Mouse (Mus musculus): Measurements from ENCODE around the gene Gng7.

Gene Gng7

DNA sequence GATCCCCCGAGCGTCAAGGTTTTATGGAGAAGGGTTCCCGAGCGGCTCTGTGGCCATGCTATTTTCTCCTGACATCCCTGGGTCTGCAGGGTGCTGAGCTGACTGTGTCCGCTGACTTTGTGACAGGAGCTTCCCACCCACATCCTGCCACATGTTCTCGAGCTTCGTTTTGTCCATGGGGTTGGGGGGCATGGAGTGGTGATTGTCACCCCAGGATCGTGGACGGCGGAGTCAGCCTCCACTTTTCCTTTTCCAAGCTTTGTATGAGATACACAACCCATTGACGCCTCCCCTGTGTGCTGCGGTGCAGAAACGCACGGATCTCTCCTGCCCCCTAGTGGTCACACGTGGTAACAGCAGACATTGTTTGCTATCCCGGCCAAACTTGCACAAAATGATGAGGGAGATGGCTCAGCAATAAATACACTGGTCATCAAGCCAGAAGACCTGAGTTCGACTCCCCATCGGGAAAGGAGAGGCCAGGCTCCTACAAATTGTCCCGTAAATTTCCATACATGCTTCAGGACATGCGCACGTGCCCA, 19.6 kb downstream of the Gng7 start:
- in situ Hi-C loops (cut with MboI), result loop anchor here (5.0 to 10.0 kb wide), 2 partner anchors 68 to 250 kb away; partner anchors contain the start of gene Ap3d1

DNA sequence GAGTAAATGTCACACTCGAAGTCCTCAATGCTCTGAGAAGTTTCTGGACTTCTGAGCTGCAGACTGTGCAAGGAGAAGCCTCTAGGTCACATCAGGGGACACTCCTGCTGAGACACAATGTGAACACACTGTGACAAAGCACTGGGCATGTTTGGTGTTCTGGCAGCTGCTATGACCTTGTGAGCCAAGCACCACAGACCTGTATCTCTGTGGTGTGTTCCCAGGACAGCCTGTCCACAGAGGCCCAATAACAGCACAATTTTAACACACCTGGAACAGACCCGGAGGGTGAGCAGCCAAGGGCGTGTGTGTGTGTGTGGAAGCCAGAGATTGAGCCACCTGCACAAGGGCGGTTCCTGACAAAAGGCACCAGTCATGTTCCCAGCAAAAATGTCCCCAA, 20.1 kb downstream of the Gng7 start:
- in situ Hi-C loops (cut with MboI), result loop anchor here (5.0 to 10.0 kb wide), 2 partner anchors 67 to 250 kb away; partner anchors contain the start of gene Ap3d1

DNA sequence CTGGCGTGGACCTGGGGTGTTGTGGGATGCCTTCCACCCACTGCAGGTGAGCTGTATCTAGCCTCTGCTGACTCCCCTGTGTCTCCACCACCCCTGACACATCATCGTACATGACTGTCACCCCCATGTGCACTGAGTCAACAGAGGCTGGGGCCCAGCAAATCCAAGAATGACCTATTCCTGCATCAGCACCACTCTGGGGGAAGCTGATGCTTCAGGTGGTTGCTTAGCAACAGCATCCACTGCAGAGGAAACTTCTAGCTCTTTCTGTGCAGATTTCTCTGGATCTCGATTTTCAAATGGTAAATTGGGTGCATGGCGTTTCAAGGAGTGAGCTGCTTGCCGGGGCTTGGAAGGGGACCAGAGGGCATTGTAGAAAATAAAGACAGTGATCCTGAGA, 21.5 kb downstream of the Gng7 start:
- in situ Hi-C loops (cut with MboI), result loop anchor here (10.0 kb wide), 1 partner anchor 248 kb away; the partner anchor contains the start of gene Ap3d1

DNA sequence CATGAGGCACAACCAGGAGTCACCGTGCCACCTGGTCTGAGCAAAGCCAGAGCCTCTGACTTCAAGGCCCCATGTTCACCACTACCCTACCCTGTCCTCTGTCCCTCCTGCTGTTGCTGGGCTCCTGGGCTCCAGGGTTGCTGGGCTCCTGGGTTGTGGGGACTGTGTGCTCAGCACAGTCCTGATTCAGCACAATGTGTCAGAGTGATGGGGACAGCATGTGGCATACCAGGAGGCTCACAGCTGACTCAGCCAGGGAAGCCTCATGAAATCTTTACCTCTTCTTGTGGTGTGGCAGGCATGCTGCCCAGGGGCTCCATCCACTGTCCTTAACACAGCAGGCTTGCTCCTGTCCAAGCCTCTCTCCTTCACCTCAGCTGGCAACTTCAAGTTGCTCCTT, 22.8 kb downstream of the Gng7 start:
- in situ Hi-C loops (cut with MboI), result loop anchor here (10.0 kb wide), 1 partner anchor 247 kb away; the partner anchor contains the start of gene Ap3d1

DNA sequence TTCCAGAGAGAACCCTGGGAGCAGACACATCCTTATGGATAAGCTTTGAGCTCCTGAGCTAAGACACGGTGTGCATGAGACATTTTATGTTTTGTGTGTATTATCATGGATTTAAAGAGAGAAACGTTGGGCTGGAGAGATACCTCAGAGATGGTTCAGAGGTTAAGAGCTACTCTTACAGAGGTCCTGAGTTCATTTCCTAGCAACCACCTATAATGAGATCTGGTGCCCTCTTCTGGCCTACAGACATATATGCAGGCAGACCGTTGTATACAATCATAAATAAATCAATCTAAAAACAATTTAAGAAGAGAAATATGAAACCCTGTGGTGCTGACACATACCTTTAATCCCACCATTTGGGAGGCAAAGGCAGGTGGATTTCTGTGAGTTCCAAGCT, 23.7 kb downstream of the Gng7 start:
- in situ Hi-C loops (cut with MboI), result loop anchor here (10.0 kb wide), 1 partner anchor 246 kb away; the partner anchor contains the start of gene Ap3d1

DNA sequence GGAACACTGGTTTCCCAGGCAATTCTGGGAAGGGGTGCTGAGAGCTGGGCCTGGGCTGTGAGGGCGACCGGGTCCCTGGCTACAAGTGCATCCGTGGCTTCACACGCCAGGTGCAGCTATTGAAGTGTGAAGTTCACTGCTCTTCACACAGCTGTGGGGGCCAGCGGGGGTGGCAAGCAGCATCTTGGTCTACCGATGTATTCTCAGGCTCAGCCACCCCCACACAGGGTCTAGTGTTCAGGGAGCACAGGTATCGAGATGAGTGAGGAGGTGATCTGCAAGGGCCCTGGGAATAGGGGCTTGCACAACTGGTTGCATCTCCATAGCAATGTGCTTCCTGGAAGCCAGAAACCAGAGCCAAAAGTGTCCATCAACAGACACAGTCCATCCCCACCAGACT, 24.3 kb downstream of the Gng7 start:
- in situ Hi-C loops (cut with MboI), result loop anchor here (10.0 kb wide), 1 partner anchor 246 kb away; the partner anchor contains the start of gene Ap3d1

DNA sequence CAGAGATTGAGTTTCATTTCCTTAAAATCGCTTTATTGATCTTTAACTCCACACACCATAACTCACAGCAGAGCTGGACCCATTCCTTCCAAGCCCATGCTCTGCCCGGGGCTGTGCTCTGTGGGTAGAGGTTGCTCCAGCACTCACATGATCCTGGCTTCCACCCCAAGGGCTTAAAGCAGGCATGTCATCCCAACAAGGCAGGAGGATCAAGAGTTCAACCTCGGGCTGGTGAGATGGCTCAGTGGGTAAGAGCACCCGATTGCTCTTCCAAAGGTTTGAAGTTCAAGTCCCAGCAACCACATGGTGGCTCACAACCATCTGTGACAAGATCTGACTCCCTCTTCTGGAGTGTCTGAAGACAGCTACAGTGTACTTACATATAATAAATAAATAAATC, 24.9 kb downstream of the Gng7 start:
- in situ Hi-C loops (cut with MboI), result loop anchor here (10.0 kb wide), 1 partner anchor 245 kb away; the partner anchor contains the start of gene Ap3d1

DNA sequence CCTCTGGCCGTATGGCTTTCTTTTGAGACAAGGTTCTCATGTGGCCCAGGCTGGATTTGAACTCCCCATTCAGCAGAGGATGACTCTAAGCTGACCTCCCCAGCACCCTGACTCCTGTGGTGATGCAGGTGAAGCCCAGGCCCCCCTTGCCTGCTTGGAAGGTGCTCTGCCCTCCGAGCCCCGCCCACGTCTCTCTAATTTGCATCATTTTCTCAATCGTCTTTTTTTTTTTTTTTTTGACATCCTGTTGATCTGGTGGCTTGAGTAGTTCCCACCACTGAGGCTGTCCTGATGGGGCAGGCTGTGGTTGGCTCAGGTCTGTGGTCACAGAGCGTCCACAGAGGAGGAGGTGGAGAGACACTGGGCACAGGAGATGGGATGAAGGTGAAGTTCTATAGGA, 25.3 kb downstream of the Gng7 start:
- in situ Hi-C loops (cut with MboI), result no loop called here

DNA sequence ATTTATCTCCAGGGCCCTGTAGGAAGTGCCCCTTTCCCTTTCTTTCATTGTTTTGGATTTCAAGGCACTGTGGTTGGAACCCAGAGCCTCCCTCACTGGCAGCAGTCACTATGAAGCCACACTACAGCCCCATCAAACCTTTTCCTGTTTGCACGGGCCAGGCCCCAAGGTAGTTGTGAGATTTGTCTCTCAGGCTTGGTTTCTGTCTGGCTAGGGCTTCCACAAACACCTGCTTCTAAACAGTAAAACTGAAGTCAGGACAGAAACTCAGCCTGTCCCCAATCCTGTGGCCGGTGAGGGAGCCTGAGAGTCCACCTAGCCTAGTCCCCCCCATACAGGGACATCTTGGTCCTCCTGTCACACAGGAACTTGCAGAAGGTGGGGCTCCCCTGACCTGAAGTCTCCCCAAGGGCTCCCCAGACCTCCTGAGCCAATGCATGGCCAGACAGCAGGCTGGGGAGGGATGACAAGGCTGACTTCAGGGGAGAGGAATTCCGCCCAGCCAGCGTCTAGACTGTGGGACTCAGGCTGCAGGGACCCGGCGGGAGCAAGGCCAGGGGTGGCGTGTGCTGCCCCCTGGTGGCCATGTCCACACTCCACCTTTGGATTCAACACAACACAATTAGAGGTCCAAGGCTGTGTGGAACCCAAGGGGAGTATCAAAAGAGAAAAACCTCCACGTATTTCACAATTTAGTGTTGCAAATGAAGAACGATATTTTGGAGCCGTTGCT, 26.9 kb downstream of the Gng7 start:
- in situ Hi-C loops (cut with MboI), result no loop called here

DNA sequence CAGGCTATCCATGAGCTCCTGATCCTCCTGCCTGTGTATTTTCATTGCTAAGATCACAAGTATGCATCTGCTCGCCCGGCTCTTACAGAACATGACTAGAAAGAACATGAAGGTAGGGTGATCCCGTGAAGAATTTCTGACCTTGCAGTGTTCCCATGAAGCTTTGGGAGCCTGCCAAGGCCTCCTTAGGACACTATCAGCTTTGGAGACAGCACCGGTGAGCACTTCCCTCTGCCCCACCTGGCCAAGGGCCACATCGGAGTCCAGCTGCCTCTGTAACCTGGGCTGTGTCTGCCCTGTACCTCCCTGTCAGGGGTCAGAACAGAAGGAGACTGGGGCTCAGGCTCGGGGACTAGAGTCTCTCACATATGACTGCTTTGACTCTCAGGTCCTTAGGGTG, 28.0 kb downstream of the Gng7 start:
- in situ Hi-C loops (cut with MboI), result no loop called here

DNA sequence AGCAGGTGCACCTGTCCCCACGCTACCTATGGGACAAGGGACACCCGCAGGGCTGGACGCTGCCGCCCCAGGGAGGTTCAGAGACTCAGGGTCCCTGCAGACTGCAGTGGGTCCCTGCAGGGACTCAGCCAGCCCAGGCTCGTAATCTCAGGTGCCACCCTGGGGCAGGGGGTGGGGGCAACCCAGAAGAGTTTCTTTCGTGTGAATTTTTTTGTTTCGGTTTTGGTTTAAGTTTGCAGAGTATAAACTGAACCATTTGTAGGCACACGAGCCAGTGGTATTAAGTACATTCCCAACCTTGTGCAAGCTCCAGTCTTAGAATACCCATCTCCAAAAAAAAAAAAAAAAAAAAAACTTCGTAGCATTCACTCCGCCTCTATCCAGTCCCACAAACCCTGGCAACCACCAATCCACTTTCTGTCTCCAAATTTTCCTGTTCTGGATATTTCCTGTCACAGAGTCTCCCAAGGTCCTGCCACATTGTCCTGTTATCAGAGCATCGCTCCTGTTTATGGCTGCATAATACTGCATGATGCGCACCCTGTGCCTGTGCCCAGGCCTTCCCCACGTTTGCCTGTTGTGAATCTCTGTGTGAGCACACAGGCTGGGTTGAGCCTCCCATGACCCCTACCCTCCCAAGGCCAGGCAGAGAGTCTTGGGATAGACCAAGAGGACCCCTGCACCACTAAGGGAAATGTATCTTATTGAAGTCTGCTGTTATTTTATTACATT, 28.6 kb downstream of the Gng7 start:
- in situ Hi-C loops (cut with MboI), result no loop called here

DNA sequence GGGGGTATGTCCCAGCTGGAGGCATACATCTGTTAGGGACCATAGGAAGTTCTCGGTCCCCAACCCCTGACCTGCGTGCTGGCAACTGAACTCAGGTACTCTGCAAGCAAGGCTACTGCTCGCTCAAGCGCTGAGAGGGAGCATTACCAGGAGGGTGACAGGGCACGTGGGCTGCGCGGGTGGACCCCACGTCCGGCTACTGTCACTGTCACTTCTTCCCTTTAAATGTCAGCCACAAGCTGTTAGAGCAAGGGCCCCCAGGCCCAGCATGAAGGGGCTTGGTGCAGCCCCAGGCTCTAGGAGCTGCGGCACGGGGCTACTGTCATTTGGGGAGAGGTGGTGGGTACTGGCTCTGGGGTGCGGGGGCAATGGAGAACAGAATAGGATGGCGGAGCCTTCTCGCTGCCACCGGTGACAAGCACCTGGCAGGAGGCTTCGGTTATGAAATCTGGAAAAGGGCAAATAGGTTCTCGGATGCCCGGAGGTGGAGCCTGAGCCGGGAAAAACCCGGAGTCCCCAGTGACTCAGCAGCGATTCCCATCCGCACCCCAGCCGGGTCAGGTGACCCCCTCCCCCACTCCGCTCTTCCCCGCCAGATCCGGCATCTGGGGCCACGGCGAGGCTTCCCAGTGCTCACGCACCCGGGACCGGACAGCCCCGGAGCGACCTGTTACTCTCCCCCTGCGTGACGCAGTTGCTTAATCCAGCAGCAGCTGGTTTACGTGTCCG, 29.3 kb downstream of the Gng7 start:
- in situ Hi-C loops (cut with MboI), result no loop called here

DNA sequence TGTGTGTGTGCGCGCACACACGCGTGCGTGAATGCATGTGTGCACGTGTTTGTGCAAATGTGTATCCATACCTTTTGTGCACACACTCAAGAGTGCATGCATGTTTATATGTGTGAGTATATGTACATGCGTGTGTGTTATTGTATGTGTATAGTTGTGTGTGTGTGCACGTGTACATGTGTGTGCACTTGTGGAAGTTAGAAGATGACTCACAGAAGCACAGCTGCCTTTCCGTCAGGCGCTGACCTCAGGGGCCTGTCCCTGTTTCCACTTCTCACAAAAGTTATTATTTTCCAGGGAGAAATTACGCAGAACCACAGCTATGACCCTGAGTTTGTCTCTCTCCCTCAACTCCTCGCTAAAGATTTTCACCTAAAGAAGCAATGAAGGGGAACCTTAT, 30.5 kb downstream of the Gng7 start:
- in situ Hi-C loops (cut with MboI), result no loop called here

DNA sequence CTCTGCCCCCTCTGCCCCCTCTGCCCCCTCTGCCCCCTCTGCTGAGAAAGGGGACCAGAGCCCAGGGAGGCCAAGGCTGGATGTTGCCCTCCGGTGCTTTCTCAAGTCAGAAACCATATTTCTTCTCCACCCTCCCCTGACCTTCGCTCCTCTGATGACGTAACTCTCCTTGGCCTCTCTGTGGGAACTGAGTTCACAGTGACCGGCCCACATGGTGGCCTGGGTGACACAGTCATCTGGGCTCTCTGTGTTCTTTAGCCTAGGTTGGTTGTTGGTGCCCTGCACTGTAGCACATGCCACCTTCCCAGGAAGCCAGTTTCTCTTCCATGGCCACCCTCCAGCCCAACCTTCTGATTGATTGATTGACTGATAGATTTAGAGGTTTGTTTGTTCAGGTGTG, 32.4 kb downstream of the Gng7 start:
- in situ Hi-C loops (cut with MboI), result no loop called here

DNA sequence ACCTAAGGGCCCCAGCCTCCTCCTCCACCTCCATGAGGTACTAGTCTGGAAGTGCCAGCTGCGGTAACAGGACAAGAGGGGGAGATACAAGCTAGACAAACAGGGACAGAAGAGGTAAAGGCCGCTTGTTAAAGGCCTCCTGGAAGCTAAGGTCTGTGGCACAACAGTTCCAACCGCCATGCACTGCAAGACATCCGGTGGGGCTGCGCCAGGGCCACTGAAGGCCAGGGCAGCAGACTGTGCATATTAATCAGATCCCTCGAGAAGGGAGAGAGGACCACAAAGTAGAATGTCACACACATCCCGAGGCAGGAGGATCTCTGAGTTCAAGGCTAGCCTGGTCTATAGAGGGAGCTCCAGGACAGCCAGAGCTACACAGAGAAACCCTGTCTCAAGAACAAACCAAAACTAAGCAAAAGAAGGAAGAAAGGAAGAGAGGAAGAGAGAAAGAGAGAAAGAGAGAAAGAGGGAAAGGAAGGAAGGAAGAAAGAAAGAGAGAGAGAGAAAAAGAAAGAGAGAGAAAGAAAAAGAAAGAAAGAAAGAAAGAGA, 33.1 kb downstream of the Gng7 start:
- in situ Hi-C loops (cut with MboI), result no loop called here

DNA sequence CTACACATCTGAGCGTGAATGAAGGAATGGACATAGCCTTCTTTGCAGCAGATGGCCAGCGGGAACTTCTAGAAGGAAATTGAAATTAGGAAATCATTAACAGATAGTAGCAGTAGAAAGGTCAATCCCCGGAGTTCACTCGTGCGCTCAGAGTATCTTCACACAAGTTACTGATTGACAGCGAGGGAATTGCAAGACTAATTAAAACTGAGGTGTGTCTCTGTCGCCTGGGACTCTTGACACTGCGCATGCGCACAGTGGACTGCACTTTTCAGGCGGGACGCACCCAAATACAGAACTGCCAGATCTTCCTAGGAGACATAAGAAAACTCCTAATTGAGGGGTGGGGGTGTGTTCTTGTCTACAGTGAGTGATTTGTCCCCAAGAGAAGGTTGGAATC, 39.3 kb downstream of the Gng7 start:
- in situ Hi-C loops (cut with MboI), result no loop called here

DNA sequence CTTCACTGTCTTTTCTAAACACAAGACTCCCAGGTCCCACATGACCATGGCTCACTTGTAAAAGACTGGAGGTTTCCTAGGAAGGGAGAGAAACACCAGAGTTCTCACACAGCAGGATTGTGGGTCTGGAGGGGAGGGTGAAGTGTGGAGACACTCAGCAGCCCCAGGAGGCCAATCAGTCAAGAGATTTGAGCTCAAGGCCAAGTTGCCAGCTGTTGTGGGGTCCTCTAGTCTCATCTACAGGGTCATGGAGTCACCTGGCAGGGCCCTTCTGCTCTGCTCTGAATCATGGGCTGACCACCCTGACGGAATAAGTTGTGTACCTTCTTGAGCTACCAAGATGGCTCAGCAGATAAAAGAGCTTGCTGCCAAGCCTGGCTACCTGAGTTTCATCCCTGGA, 41.0 kb downstream of the Gng7 start:
- in situ Hi-C loops (cut with MboI), result no loop called here

DNA sequence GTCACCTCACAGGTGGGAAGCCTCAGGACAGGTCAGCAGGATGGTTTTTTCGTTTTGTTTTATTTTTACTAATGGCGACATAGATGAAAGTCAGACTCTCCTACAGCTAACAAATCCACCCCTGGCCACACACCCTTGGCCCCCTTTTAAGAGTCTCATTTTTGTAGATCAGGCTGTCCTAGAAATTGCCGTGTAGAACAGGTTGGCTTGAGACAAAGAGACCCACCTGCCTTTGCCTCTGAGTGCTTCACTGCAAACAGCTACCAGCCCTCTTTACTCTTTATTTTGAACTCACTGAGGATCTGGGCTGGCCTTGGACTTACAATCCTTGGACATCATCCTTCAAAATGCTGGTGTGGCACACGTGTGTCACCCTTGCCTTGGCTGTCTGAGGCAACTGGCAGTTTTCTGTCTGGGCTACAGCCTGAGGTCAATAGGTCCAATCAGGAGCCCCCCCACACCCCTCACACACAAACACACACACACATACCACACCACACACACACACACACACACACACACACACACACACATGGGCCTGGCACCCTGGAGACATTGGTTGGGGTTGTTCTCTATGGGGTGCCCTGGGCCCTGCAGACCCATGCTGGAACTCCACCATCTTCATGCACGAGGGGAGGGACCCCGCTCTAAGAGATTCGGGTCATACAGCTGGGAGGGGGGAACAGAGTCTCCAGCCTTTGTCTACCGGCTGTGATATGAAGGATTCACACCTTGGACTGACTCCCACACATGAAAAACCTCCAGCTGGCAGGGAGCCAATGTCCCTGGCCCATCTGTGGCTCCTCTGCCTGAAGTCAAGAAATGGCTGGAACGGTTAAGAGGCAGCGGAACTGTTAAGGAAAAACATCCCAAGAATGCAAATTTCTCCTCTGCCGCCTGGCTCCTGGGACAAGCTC, 42.4 kb downstream of the Gng7 start:
- in situ Hi-C loops (cut with MboI), result no loop called here

DNA sequence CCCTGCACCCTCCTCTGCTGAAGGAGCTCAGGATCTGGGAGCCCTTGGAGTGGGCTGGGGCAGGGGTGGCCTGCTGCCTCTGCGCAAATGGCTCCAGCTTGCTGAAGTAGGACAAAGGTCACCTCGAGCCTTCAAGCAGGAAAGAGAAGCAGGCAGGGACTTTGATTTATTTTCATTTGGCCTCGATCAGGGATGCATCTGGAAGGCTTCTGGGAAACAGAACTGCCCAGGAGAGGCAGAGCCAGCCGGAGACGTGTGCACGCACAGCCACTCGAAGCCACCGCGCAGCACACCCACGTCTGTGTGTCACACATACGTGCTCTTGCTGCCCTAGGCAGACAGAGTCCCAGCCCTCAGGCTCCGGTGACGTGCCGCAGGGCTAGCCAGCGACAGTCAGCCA, 43.2 kb downstream of the Gng7 start:
- in situ Hi-C loops (cut with MboI), result no loop called here

DNA sequence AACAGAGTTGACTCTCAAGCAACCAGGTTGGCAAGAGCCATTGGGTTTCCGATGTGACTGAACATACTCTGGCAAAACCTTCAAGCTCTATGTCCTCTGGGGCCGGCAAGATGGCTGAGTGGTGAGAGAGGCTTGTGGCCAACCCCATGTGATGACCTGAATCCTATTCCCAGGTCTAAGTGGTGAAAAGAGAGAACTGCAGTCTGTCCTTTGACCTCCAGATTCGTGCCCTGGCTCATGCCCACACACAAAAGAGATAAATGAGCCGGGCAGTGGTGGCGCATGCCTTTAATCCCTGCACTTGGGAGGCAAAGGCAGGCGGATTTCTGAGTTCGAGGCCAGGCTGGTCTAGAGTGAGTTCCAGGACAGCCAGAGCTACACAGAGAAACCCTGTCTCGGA, 44.6 kb downstream of the Gng7 start:
- in situ Hi-C loops (cut with MboI), result no loop called here

DNA sequence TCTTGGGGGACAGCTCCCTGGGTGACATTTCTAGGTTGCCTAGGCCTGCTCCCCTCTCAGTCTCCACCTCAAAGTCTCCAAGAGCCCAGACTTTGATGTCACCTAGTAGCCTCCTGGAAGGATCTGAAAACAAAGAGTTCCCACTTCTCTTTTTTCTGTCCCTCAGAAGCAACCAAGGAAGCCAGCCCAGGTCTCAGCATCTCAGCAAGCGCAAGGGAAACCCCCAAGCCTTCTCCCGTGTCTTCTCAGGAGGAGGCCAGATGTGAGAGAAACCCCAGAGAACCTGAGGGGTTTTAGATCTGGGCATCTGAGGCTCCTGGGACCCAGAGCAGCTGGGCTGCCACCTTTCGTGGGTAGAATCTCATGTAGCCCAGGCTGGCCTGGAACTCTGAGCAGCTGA, 45.4 kb downstream of the Gng7 start:
- in situ Hi-C loops (cut with MboI), result no loop called here
